Mouse (Mus musculus): Measurements from ENCODE around the gene Erbin.

Erbin gene

GRCm38 (mm10) chr13:103807464-103807863, 112.8 kb downstream of the Erbin start:
- DNase-seq (ENCODE audit: low spot score in 2 of 2): no peak

GRCm38 (mm10) chr13:103806210-103806851, 114.0 kb downstream of the Erbin start:
- DNase-seq (ENCODE audit: low spot score in 2 of 2): no peak

GRCm38 (mm10) chr13:103803721-103804120, 116.6 kb downstream of the Erbin start:
- no peak for DNase-seq (ENCODE audit: low spot score in 2 of 2)

GRCm38 (mm10) chr13:103801021-103801420, 119.3 kb downstream of the Erbin start:
- DNase-seq (ENCODE audit: low spot score in 2 of 2): no peak

GRCm38 (mm10) chr13:103794688-103795543, 125.4 kb downstream of the Erbin start:
- no peak for DNase-seq (ENCODE audit: low spot score in 2 of 2)

GRCm38 (mm10) chr13:103779922-103780585, 140.3 kb downstream of the Erbin start:
- DNase-seq (ENCODE audit: low spot score in 2 of 2): no peak

GRCm38 (mm10) chr13:103777126-103777525, 143.2 kb downstream of the Erbin start:
- DNase-seq (ENCODE audit: low spot score in 2 of 2): no peak

GRCm38 (mm10) chr13:103774119-103774757, 146.1 kb downstream of the Erbin start, which contains the start of gene Srek1:
Srek1 (minus strand) TSS chr13:103774608.
- peak; percentile 85 to 89 for DNase-seq (ENCODE audit: low spot score in 2 of 2)

GRCm38 (mm10) chr13:103773407-103774118, 146.8 kb downstream of the Erbin start:
- no peak for DNase-seq (ENCODE audit: low spot score in 2 of 2)

GRCm38 (mm10) chr13:103772917-103773316, 147.4 kb downstream of the Erbin start:
- no peak for DNase-seq (ENCODE audit: low spot score in 2 of 2)

- no peak for DNase-seq (ENCODE audit: low spot score in 2 of 2)
These were observed 149.5 kb downstream of the Erbin start for GRCm38 (mm10) chr13:103770821-103771220.

Measured in urinary bladder, adult 18-20 months (tissue).